Mouse (Mus musculus) neural tube, embryonic 13.5 days (tissue): ENCODE results near the gene Rbm20. TPM values are rescaled to one million over a fixed set of nuclear protein-coding genes. Genes with fewer than 3 reads are reported as not detected.
A peak's percentile ranks its signal among the peaks of the same experiment; 100 is the strongest.

Source experiments
- ATAC-seq: fragments of 200-750 bp; cut with Nextera tagmentation; 2 replicates; pipeline ENCODE4 v1.8.0; 2017; ENCODE audit warnings: low read depth, mild to moderate bottlenecking, moderate TSS enrichment, moderate library complexity
- H3K27ac ChIP-seq: fragments of 300-500 bp; sonication (generic); replicated peaks from 2 replicates; pipeline ENCODE4 v1.5.1; 2015; ENCODE audit warnings: moderate library complexity, mild to moderate bottlenecking, inconsistent platforms
- H3K27me3 ChIP-seq: fragments of 300-500 bp; sonication (generic); 2 replicates; pipeline ENCODE4 v1.6.1; 2015; ENCODE audit warnings: mild to moderate bottlenecking, inconsistent platforms
- H3K36me3 ChIP-seq: fragments of 300-500 bp; sonication (generic); 2 replicates; pipeline ENCODE4 v1.6.1; 2015; ENCODE audit warnings: mild to moderate bottlenecking, inconsistent platforms
- H3K4me1 ChIP-seq: fragments of 300-500 bp; sonication (generic); replicated peaks from 2 replicates; pipeline ENCODE4 v1.6.1; 2015; ENCODE audit warnings: inconsistent platforms
- H3K4me2 ChIP-seq: fragments of 300-500 bp; sonication (generic); 2 replicates; pipeline ENCODE4 v1.6.1; 2015; ENCODE audit warnings: inconsistent platforms, mild to moderate bottlenecking, moderate library complexity
- H3K4me3 ChIP-seq: fragments of 300-500 bp; sonication (generic); 2 replicates; pipeline ENCODE4 v1.5.1; 2015; ENCODE audit warnings: mild to moderate bottlenecking, inconsistent platforms
- H3K9ac ChIP-seq: fragments of 300-500 bp; sonication (generic); 2 replicates; pipeline ENCODE4 v1.6.1; 2015; ENCODE audit warnings: moderate library complexity, mild to moderate bottlenecking, inconsistent platforms
- H3K9me3 ChIP-seq: fragments of 300-500 bp; sonication (generic); 2 replicates; pipeline ENCODE4 v1.6.1; 2016; ENCODE audit warnings: inconsistent platforms
- WGBS: fragments of 180-500 bp; shearing (Covaris S2); methylation state at CpG from one replicate; pipeline ENCODE4 v1.1.7; 2015; 5-methylcytosine and 5-hydroxymethylcytosine counted together
- polyA plus RNA-seq: library from polyadenylated mRNA; unstranded; fragments of >200 nt; fragmentation: Nextera tagmentation; extraction: Ambion mirVana; gene quantifications from 2 replicates; pipeline ENCODE4 v1.2.1, GENCODE M21; 2015

The Rbm20 gene
- polyA plus RNA-seq, 1 experiment from 2014 or later: 0.47 TPM

DNA sequence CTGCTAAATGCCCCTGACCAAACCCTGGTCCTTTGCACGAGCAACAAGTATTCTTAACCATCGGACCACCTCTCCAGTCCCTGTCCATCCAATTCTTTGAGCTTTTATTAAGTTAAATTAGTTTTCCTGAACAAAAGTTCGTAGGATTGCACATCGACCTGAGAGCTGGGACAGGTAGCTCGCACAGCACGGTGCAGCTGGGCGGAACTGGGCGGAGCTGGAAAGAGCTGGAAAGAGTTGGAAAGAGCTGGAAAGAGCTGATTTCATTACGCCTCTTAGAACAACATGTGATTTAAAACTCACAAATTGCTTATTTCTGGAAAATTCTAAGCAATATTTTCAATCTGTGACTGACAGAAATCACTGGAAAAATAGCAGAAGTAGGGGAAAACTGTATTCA is 24.3 kb downstream of the Rbm20 start:
- H3K27me3 ChIP-seq: no peaks in the 10 kb centered on the region
- ATAC-seq: no peak
- H3K4me2 ChIP-seq: no peak overlapping the region
- H3K27ac ChIP-seq: no peak overlapping the region
- no peaks in the 10 kb centered on the region for H3K36me3 ChIP-seq
- no peaks in the 10 kb centered on the region for H3K9me3 ChIP-seq
- WGBS: 94% methylated on average over 9 of the region's 9 CpGs
- H3K4me1 ChIP-seq: peaks cover 36% of the 10 kb centered on the region
- no peak overlapping the region for H3K9ac ChIP-seq
- no peak overlapping the region for H3K4me3 ChIP-seq

DNA sequence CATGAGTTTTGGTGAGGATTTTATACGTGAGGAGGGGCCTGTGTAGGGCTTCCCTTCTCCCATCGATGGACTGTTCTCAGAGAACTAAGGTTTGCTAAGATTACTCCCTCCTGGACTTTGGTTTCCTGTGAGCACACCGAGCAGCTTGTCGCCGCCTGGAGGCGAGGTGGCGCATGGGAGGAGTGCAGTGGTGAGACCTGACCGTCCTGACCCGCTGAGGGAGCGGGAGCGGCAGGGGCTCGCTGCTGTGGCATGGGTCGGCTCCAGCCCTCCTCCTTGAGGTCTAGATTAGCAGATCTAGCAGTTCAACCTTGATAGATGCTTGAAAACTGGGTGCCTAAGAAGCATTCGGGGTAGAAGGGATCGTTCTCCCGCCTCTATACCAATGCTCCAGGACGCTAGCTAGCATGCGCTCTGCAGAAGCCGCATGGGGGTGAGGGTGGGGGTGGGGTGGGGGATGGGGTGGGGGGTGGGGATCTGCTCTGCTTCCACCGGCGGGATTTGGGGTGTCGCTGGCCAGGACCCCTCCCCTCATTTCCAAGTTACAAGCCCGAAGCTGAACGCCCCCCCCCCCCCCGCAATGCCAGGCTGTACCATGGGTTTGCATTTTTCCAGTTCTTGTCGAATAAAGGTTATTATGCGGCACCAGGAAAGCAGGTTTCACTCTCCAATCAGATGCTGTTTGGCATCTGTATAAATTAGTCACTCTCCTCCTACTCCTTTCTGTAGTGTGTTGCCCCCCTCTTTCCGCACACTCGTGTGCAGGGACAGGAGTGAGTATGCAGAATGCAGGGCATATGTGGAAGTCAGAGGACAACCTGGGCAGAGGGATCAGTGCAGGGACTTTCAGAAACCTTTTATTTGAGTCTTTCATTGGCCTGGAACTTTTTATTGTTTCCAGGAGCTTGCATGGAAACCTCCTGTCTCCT is 28.1 kb downstream of the Rbm20 start:
- peaks cover 12% of the 10 kb centered on the region for H3K4me1 ChIP-seq
- whole genome bisulfite sequencing: 3% methylated on average over 27 of the region's 29 CpGs
- peak overlapping the region; percentile 64 for H3K9ac ChIP-seq
- H3K27ac ChIP-seq: no peak overlapping the region
- ATAC-seq: peak; percentile 82
- no peaks in the 10 kb centered on the region for H3K36me3 ChIP-seq
- no peaks in the 10 kb centered on the region for H3K9me3 ChIP-seq
- no peaks in the 10 kb centered on the region for H3K27me3 ChIP-seq
- H3K4me2 ChIP-seq: peak overlapping the region; percentile 71
- peak overlapping the region; percentile 42 for H3K4me3 ChIP-seq

DNA sequence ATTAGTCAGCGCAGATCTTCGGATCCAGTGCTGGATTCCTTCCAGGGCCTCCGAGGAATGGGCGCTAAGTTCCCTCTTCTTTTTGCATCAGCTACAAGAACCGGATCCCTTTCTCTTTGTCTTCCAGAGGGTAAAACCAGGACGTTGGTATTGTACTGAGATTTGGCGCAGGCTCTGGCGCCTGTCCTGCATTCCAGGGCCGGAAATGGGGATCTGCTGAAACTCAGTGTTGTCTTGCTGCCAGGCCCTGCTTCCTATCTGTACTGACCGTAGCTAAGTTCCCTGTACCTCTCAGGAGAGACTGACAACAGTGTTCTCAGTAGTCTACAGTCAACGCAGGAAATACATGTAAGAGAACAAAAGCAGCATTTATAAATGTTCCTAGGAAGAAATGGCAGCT is 31.3 kb downstream of the Rbm20 start:
- Histone ChIP-seq H3K4me3 (no peak overlapping the region), H3K36me3 (no peaks in the 10 kb centered on the region), H3K4me1 (peaks cover 12% of the 10 kb centered on the region; the same call in 1 of the 2 replicates), H3K27me3 (no peaks in the 10 kb centered on the region), H3K9ac (no peak overlapping the region), H3K27ac (no peak overlapping the region), H3K4me2 (no peak overlapping the region), H3K9me3 (peaks cover under 1% of the 10 kb centered on the region; the same call in 1 of the 2 replicates)
- no peak for ATAC-seq
- 79% methylated on average over 11 of the region's 11 CpGs for WGBS

DNA sequence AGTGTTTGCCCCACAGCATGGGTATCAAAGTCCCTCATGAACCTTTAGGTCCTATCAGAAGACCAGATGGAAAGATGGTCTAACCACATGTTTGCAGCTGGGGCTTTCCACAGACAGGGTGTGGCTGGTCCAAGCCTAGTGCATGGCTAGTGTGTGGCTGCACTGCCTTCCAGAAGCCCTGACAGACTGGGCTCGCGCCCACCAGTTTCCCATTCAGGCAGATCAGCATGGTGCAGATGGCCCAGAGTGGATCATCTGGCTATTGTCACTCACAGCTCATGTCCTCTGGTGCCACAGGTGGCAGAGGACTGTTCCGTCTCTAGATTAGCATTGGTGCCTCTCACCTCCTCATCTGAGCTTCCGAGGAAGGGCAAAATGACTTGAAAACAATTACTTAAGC is 33.8 kb downstream of the Rbm20 start:
- Histone ChIP-seq H3K9me3 (peaks cover 14% of the 10 kb centered on the region), H3K36me3 (no peaks in the 10 kb centered on the region), H3K4me3 (no peak overlapping the region), H3K4me1 (no peaks in the 10 kb centered on the region), H3K27me3 (no peaks in the 10 kb centered on the region), H3K27ac (no peak overlapping the region), H3K9ac (no peak overlapping the region), H3K4me2 (no peak overlapping the region)
- 58% methylated on average over 4 of the region's 4 CpGs for WGBS
- ATAC-seq: no peak

DNA sequence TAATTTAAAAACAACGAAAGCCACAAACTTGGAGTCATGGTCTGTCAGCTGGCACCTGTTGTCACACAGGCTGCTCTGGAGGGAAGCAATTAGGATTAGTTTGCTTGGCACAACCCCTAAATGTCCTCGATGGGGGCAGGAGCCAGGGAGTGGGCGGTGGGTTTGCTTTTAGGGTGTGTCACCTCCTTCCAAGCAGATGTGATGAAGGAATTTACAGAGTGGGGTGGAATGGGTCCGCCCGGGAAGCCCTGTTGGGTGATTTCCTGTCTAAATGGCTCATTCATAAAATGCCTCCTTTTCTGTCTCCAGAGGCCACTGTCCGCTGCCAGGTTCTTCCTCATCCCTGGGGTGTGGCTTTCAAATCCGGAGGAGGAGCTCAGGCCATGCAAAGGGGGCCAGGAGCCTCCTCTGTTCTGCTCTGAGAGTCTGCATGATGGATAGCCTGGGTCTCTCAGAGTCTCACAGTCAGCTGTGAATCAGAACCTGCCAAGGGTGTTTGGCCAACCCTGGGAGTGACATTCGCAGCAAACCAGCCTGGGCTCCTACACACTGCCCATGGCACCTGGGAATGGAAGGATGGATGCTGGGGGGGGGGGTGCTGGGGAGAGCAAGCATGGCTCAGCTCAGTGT is 34.3 kb downstream of the Rbm20 start:
- H3K4me1 ChIP-seq: no peaks in the 10 kb centered on the region
- peaks cover 14% of the 10 kb centered on the region for H3K9me3 ChIP-seq
- H3K27ac ChIP-seq: no peak overlapping the region
- no peak overlapping the region for H3K9ac ChIP-seq
- no peak for ATAC-seq
- no peaks in the 10 kb centered on the region for H3K27me3 ChIP-seq
- H3K36me3 ChIP-seq: no peaks in the 10 kb centered on the region
- WGBS: 26% methylated on average over 8 of the region's 8 CpGs
- H3K4me2 ChIP-seq: no peak overlapping the region
- H3K4me3 ChIP-seq: no peak overlapping the region

DNA sequence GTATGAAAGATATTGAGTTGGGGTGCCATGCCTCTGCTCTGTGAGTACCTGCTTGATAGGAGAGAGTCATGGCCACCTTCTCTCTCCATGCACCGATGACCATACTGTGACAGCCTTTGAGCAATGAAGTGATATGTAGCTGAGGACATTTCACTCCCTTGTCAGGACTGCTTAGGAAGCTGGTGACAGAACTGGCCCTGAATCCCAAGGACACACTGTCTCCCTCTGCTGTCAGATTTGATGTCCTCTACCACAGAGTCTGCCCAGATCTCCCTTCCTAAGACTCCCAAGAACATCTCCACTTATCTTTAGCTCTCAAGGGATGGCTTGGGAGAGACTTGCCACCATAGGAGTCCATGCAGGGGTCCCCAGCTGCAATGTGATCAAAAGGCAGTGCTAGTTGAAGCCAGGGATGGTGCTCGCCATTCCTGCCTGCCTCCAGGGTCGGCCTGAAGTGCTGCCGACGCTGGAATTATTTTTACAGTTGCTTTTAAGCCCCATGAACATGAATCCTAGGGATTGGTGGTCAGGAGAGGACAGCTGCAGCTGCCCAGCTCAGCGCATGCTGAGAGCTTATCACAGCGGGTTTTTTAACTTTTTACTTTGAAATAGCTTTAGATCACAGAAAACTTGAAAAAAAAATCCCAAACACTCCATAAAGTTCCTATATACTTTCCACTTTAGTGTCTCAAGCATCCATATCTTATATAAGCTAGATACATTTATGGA is 35.4 kb downstream of the Rbm20 start:
- H3K27me3 ChIP-seq: no peaks in the 10 kb centered on the region
- no peaks in the 10 kb centered on the region for H3K36me3 ChIP-seq
- no peak overlapping the region for H3K9ac ChIP-seq
- ATAC-seq: no peak
- H3K27ac ChIP-seq: no peak overlapping the region
- WGBS: 68% methylated on average over 7 of the region's 7 CpGs
- peaks cover 14% of the 10 kb centered on the region for H3K9me3 ChIP-seq
- no peaks in the 10 kb centered on the region for H3K4me1 ChIP-seq
- no peak overlapping the region for H3K4me2 ChIP-seq
- H3K4me3 ChIP-seq: no peak overlapping the region

DNA sequence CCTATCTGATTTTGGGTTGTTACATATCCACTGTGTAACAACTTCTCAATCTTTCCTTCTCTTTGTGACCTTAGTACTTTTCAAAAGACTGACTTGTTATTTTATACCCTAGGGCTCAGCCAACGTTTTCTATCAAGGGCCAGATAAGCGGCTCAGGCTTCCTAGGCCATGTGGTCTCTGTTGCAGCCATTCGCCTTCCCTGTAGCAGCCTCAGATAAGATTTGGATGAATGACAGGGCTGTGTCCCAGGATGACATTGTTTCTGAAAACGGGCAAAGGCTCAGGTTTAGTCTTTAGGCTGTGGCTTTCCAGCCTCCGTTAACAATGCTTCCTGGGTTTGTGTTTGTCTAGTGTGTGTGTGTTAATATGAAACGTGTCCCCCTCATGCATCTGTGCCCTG is 36.3 kb downstream of the Rbm20 start:
- Histone ChIP-seq H3K36me3 (no peaks in the 10 kb centered on the region), H3K9ac (no peak overlapping the region), H3K27ac (no peak overlapping the region), H3K4me1 (no peaks in the 10 kb centered on the region), H3K27me3 (no peaks in the 10 kb centered on the region), H3K4me2 (no peak overlapping the region), H3K4me3 (no peak overlapping the region), H3K9me3 (peaks cover 14% of the 10 kb centered on the region)
- no peak for ATAC-seq
- 92% methylated on average over 6 of the region's 6 CpGs for WGBS

DNA sequence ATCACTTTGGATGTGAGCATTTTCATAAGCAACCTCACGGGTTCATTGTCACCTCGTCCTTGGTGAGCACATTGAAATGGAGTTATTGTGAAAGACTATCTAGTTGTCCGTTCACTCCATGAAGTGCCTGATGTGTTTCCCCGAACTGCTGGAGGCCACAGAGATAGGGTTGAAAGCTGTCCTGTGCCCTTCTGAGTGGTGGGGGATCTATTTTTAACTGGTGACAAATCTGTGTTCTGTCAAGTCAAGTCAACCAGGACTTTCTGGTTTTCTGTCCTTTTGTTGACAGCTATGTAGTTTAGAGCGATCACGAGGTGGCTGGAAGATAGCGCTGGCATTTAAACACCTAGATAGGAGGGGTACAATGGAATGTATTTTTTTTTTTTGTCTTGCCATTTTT is 39.4 kb downstream of the Rbm20 start:
- Histone ChIP-seq H3K4me2 (no peak overlapping the region), H3K9ac (no peak overlapping the region), H3K36me3 (no peaks in the 10 kb centered on the region), H3K27me3 (no peaks in the 10 kb centered on the region), H3K4me3 (no peak overlapping the region), H3K4me1 (0 out of 2 replicates have a peak, but pooled peaks cover 6% of the 10 kb centered on the region), H3K9me3 (peaks cover 14% of the 10 kb centered on the region), H3K27ac (no peak overlapping the region)
- WGBS: 92% methylated on average over 7 of the region's 7 CpGs
- ATAC-seq: no peak

DNA sequence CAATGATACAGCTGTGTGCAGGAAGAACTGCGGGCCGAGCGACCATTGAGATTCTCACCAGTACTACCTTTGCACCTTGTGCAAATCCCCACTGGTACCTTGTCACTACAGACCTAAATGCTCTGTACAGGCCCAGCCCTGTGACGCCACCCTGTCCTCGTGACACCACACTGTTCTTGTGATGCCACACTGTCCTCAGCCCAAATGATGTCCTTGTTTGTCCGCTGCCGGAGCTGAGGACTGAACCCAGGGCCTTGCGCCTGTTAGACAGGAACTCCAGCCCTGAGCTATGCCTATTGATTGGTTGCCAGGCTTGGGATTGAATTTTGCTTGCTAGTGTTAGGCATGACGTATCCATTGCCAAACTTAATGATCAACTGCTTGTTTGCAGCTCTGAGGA is 40.3 kb downstream of the Rbm20 start:
- no peaks in the 10 kb centered on the region for H3K27me3 ChIP-seq
- no peak overlapping the region for H3K27ac ChIP-seq
- H3K4me2 ChIP-seq: no peak overlapping the region
- no peaks in the 10 kb centered on the region for H3K36me3 ChIP-seq
- H3K4me1 ChIP-seq: 0 out of 2 replicates have a peak, but pooled peaks cover 6% of the 10 kb centered on the region
- no peak overlapping the region for H3K9ac ChIP-seq
- ATAC-seq: no peak
- 90% methylated on average over 9 of the region's 9 CpGs for WGBS
- H3K4me3 ChIP-seq: no peak overlapping the region
- H3K9me3 ChIP-seq: peaks cover 14% of the 10 kb centered on the region

DNA sequence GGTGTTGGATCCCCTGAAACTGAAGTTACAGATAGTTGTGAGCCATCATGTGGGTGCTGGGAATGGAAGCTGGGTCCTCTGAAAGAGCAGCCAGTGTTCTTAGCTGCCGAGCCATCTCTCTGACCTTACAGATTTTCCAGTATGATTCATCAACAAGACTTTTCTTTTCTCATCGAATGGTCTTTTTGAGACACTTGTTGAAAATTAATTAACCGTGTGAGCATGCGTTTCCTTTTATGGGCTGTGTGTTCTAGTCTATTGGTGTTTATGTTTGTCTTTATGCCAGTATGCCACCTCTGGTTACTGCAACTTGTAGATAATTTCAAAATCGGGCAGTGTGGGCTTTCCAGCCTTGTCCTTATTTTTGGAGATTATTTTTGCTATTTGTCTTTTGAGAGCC is 45.1 kb downstream of the Rbm20 start:
- 78% methylated on average over 5 of the region's 5 CpGs for WGBS
- H3K27me3 ChIP-seq: no peaks in the 10 kb centered on the region
- H3K27ac ChIP-seq: no peak overlapping the region
- no peaks in the 10 kb centered on the region for H3K36me3 ChIP-seq
- H3K4me2 ChIP-seq: no peak overlapping the region
- H3K4me3 ChIP-seq: no peak overlapping the region
- no peak for ATAC-seq
- H3K9ac ChIP-seq: no peak overlapping the region
- no peaks in the 10 kb centered on the region for H3K9me3 ChIP-seq
- 0 out of 2 replicates have a peak, but pooled peaks cover 10% of the 10 kb centered on the region for H3K4me1 ChIP-seq

DNA sequence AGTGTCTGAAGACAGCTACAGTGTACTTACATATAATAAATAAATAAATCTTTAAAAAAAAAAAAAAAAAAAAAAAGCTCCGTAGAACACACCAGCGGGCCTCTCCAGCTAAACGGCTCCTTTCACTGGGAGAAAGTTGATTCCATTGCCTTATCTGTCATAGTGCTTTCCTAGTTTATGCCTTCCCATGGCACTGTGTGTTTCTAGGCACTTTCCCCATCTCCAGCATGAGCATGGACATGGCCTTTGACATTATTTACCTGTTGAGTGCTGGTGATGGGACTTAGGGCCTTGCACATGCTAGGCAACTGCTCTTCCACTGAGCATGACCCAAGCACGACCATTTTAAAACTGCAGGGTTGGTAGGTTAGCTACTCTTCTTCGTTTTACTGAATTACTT is 46.9 kb downstream of the Rbm20 start:
- Histone ChIP-seq H3K27me3 (no peaks in the 10 kb centered on the region), H3K36me3 (no peaks in the 10 kb centered on the region), H3K4me1 (0 out of 2 replicates have a peak, but pooled peaks cover 10% of the 10 kb centered on the region), H3K9ac (no peak overlapping the region), H3K27ac (no peak overlapping the region), H3K4me3 (no peak overlapping the region), H3K9me3 (no peaks in the 10 kb centered on the region), H3K4me2 (no peak overlapping the region)
- no peak for ATAC-seq
- WGBS: 87% methylated on average over 5 of the region's 5 CpGs

DNA sequence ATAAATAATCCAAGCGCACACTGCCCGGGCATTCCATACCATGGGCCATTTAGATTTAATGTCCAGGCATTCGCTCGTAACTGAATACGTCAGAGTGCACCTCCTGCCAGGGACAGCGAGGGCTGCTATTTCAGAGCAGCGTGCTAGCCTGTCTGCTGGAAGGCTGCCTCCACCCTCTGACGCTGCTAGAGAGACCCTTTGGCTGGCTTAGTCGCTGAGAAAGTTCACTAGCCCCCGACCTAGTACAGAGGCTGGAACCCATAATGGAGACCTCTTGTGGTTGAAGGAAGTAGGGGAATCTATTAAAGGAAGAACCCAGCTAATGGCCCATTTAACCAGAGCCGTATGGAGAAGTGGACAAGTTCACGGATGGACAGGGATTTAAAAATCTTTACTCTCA is 49.2 kb downstream of the Rbm20 start:
- Histone ChIP-seq H3K4me3 (no peak overlapping the region), H3K27ac (no peak overlapping the region), H3K4me1 (0 out of 2 replicates have a peak, but pooled peaks cover 4% of the 10 kb centered on the region), H3K9ac (no peak overlapping the region), H3K36me3 (no peaks in the 10 kb centered on the region), H3K9me3 (no peaks in the 10 kb centered on the region), H3K27me3 (no peaks in the 10 kb centered on the region), H3K4me2 (peak overlapping the region; percentile 34)
- 34% methylated on average over 12 of the region's 12 CpGs for WGBS
- ATAC-seq: peak; percentile 47; the same call in 1 of the 2 replicates
